Mouse (Mus musculus) spleen, embryonic (tissue): Measurements from ENCODE around the gene Cryzl1.

Source experiments
- CTCF ChIA-PET: fragments of 350-600 bp; sonication (Branson Sonifier 250); formaldehyde crosslinking; loops from one replicate; lab custom pipeline; 2022; lab: Charles Lee

Gene Cryzl1

DNA sequence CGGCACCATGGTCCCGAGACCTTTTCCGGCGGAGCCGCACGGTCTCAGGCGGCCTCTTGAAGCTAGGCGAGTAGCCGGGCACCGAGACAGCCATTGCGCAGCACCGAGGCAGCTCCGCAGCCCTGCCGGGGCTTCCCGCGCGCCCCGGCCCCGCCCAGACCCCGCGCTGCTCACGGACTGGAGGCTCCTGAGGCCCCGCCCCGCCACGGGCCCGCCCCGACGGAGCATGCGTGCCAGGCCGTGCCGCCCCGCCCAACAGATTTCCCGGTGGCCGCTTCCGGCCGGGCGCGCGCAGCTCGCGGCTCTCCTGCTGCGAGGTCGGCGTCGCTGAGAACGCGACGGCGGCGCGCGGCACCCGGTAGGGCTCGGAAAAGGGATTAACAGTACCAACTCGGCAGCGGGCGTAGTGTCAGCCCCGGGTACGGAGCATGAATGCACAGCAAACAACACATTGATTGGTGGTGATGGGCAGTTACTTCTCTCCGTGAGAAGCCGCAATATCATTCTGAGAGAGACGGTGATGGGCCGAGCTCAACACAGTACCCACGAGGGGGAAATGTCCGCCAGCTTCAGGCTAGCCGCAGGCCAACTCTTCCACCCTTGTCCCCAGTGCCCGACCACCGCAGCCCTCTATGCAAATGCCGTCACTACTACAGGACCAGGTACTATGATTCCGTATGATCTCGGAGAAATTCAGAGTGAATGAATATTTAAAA is 40.0 kb downstream of the Cryzl1 start, which contains the start of gene Donson:
Gene Donson (minus strand): TSS at position 152 of the 716 bp plus-strand sequence.
- CTCF ChIA-PET, result interaction anchor here (0.6 kb wide), 1 partner anchor 44 kb away, joined by 6 read pairs; no protein-coding TSS in a partner anchor

DNA sequence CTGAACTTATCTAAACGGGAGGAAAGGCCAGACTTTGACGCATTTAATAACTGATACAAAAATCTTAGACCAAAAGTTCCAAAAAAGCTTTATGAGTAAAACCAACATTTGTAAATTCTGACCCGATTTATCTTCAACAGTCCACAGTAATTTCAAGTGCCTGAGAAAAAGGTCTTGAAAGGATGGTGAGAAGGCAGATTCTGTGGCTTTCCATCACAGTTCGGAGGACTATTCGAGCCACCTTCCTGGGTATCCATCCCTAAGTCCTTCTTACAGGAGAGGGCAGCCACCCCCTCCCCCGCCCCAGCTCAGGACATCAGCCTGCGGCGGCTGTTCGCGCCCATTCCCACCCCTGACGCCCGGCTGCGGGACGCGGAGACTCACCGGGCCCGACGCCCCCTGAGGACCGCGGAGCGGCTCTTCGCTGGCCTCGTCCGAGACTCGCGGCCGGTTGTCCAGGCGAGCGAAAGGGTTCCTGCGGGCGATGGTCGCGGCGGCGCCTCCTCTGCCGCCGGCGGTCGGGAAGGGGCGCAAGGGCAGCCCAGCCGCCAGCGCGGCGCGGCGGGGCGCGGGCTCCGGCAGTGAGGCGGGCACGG is 40.7 kb downstream of the Cryzl1 start:
- CTCF ChIA-PET, result interaction anchor here (0.9 kb wide), 1 partner anchor 40 kb away, joined by 4 read pairs; no protein-coding TSS in a partner anchor

DNA sequence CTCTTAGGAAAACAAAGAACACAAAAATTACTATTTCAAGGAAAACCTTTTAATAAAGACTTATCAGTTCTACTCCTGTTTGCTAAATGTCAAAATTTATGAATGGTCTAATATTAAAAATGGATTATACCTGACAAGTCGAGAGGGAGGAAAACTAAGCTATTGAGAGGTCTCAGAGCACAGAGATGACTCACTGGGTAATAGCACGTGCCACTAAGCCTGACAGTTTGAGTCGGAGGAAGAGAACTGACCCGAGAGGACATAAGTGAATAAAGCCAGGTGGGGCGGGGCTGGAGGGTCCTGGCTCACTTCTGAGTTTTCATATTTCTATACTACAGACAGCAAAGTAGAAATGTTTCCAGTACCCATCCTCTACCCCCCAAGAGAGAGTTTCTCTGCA is 42.4 kb downstream of the Cryzl1 start:
- CTCF ChIA-PET, result no interaction called here

DNA sequence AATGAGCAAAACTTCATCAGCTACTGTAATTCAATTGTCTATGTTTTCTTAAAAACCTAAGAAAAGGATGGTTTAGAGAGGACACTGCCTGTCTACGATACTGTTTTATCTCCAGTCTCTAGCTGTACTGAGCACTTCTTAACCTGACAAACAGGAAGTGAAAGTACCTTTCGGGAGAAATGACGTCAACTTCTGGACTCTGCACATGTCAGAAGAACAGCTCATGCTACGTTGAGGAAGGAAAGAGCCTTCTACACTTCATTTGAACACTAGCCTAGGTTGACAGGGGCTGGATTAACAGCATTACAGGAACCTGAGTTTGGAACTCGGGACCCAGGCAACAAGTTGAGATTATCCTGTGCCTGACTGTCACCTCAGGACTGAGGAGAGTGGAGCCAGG is 43.2 kb downstream of the Cryzl1 start:
- CTCF ChIA-PET, result interaction anchor here (1.5 kb wide), 1 partner anchor 9 kb away, joined by 3 read pairs; no protein-coding TSS in a partner anchor

DNA sequence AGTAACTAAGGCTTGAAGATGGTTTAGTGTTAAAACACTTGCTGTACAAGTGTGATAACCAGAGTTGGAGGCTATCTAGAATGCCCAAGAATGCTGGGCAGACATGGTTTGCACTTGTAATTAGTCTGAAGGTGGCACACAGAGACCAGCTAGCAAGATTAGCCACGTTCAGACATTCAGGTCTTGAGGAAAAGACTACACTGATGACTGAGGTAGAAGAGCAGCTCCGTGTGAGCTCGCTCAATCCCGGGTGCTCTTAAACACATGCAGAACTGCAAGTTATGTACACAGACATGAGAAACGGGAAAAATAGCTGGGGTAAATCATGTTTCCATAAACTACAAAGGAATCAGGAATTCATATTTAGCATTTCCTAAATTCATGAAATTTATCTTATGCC is 48.1 kb downstream of the Cryzl1 start:
- CTCF ChIA-PET, result no interaction called here

DNA sequence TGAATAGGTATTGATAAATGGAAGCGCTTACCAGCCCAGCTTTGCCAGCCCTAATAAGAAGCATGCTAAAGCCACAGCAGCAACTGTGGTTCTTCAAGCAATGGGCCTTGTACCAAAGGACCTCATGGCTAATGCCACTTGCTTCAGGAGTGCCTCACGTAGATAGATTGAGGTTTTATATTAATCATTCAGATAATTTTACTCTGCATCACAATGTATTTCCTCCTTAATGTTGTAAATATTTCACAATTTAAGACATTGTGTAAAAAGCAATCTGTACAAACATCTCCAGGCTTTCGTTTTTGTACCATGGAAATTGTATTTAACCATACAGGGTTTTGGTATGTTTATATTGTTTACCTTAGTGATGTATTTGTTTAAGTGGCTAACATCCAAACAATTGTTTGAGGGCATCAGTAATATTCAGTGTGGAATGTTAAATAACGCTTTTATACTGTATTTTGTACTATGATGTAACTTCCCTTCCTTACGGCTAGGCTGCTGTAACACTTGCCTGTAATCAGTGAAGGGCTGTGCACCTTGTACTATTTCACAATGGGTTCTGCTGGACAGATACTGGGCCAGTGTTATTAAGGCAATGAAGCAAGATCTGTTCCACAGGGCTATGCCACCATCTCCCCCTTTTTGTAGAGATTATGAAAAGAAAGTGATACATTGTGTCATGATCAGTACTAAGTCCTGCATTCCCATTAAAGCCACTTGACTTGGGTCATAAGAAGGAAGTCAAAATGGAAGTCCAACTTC is 50.4 kb downstream of the Cryzl1 start:
- CTCF ChIA-PET, result no interaction called here

DNA sequence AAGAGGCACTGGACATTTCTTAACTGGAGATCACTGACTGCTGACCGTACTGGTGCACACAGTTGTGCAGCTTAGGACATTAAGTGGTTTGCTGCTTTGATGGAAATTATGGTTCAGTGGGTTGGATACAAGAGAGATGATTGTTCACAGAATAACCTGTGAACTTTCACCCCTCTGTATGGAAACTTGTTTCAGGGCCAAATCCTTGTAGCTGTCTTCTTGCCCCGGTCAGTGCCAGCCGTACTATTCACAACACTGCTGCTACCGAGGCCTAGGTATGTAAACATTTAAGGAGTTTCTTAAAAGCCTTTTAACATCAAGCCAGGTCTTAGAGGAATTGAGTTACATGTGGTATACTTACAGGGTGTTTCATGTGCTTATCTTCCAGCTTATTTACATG is 54.3 kb downstream of the Cryzl1 start:
- CTCF ChIA-PET, result no interaction called here

DNA sequence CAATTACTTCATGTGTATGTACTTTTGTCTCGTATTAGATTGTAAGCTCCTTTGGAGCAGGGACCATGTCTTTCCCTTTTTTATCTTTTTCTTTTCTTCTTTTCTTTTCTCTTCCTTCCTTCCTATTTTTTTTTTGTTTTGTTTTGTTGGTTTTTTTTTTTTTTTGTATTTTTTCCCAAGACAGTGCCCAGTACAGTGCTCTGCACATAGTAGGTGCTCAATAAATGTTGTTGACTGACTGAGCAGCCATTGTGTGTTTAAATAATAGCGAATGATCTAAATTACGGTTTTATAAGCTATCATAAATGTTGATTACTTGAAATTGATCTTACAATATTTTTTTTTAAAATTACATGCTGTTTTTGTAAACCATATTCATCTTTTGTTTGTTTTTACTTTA is 65.0 kb downstream of the Cryzl1 start:
- CTCF ChIA-PET, result no interaction called here

DNA sequence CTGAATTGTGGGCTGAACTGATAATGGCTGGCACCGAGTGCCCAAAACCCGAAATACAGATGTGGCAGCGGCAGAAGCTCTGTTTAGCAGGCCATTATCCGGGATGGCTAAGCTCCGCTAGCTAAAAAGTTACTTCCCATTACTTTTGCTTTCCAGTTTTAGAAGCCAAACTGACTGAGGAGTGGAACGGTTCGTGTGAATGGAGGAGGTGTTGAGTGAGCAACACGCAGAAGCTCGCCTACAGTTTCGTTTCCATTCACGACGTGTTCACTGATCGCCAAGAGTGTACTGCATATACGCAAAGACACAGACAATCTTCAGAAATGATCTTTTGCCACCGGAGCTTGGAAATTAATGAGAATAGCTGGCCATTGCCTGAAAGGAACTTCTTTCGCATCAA is 66.4 kb downstream of the Cryzl1 start:
- CTCF ChIA-PET, result interaction anchor here (0.6 kb wide), 1 partner anchor 300 kb away, joined by 3 read pairs; no protein-coding TSS in a partner anchor

DNA sequence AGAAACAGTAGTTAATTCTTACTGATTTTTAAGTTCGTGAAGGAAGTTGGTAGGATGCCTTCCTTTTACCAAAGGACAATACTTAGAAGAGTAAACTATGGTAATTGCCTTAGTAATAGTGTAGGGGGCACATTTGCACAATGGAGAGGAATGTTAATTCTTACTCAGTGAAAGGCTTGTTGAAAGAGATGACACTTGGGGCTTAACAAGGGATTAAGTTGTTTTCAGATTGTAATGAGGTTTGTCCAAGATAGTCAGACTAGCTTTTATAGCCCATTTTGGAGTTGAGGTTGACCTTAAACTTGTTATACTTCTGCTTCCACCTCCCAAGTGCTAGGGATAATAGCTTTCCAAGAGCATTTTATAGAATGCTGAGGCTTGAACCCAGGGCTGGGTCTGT is 67.4 kb downstream of the Cryzl1 start:
- CTCF ChIA-PET, result no interaction called here

DNA sequence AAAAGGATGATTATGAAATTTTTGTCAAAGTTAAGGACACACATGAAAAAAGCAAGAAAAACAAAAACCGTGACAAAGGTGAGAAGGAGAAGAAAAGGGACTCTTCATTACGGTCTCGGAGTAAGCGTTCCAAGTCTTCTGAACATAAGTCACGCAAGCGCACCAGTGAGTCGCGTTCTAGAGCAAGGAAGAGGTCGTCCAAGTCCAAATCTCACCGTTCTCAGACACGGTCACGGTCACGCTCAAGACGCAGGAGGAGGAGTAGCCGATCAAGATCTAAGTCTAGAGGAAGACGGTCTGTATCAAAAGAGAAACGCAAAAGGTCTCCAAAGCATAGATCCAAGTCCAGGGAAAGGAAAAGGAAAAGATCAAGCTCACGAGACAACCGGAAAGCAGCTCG is 69.0 kb downstream of the Cryzl1 start:
- CTCF ChIA-PET, result no interaction called here

DNA sequence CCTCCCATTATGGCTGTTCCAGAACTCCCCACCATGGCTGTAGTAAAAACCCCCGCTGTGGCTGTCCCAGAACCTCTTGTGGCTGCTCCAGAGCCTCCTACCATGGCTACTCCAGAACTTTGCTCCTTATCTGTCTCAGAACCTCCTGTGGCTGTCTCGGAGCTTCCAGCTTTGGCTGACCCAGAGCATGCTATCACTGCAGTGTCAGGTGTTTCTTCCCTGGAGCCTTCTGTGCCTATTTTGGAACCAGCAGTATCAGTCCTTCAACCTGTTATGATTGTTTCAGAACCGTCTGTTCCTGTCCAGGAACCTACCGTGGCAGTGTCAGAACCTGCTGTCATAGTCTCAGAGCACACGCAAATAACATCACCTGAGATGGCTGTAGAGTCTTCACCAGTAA is 70.3 kb downstream of the Cryzl1 start:
- CTCF ChIA-PET, result no interaction called here

DNA sequence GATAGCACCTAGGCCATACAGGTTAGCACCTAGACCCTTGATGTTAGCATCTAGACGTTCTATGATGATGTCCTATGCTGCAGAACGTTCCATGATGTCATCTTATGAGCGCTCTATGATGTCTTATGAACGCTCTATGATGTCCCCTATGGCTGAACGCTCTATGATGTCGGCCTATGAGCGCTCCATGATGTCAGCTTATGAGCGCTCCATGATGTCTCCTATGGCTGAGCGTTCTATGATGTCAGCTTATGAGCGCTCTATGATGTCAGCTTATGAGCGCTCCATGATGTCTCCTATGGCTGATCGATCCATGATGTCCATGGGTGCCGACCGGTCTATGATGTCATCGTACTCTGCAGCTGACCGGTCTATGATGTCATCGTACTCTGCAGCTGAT is 71.5 kb downstream of the Cryzl1 start:
- CTCF ChIA-PET, result no interaction called here

DNA sequence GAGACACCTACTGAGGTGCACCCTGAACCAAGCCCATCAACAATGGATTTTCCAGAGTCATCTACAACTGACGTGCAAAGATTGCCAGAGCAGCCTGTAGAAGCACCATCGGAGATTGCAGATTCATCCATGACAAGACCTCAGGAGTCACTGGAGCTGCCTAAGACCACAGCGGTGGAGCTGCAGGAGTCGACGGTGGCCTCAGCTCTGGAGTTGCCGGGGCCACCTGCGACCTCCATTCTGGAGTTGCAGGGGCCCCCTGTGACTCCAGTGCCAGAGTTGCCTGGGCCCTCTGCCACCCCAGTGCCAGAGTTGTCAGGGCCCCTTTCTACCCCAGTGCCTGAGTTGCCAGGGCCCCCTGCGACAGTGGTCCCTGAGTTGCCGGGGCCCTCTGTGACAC is 73.5 kb downstream of the Cryzl1 start:
- CTCF ChIA-PET, result no interaction called here

DNA sequence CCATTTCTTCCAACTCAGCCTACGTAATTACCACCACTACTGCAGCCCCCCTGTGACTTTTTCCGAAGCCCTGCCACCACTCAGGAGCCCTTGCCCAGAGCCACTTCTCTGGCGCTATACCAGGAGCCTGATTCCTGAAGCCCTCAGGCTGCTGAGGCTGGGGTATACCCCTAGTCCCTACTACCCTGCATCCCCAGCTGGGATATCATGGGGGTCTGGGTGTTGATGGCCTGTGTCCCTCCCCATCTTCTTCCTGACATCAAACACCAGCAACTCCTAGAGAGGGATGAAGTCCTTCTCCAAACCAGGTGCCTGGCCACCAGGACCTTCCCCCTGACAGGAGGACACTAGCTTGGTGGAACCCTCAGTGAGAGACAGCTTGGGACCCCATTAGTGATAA is 76.6 kb downstream of the Cryzl1 start:
- CTCF ChIA-PET, result no interaction called here

DNA sequence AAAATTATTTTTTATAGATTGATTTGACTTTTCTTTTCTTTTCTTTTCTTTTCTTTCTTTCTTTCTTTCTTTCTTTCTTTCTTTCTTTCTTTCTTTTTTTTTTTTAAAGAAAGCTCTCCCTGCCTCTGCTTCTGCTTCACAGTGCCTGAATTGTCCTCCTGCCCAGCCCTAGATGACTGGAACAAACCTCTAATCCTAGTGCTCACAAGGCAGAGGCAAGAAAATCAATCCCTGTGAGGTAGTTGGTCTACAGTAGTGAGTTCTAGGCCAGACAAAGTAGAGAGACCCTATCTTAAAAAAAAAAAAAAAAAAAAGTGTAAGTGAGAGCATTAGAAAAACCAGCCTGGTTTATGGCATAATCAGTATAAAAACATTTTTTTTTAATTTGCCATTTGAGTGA is 79.0 kb downstream of the Cryzl1 start:
- CTCF ChIA-PET, result interaction anchor here (0.9 kb wide), 1 partner anchor 152 kb away, joined by 3 read pairs; no protein-coding TSS in a partner anchor

DNA sequence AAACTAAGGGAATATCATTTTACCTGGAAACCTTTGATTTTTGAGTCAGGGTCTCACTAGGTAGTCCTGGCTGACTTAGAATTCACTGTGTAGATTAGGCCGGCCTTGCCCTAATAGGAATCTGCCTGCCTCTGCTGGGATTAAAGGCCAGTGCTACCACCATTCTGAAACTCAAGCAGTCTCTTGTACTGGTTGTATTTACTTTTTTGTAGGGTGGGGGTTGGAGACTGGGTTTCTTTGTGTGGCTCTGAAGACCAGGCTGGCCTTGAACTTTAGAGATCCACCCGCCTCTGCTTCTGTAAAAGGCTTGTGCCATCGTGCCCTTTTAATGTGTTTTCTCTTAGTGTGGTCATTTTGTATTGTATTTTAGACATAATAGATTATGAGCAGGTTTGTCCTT is 79.5 kb downstream of the Cryzl1 start:
- CTCF ChIA-PET, result interaction anchor here (0.6 to 0.9 kb wide), 2 partner anchors 36 to 151 kb away, joined by 3 to 4 read pairs; no protein-coding TSS in a partner anchor

DNA sequence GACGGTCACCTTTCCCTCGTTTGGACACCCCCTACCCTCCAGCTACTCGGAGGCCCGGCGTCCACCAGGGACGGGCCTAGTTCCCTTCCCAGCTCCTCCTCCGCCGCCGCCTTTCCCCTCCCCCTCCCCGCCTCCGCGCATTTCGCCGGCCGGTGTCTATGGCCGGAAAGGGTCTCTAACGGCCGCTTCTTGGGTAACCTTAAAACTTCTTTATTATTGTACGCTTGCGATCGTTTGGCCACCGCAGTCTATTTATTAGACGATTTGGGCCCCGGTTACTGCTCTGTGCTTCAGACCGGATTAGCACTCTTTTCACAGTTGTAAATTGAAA is 80.6 kb downstream of the Cryzl1 start:
- CTCF ChIA-PET, result interaction anchor here (0.7 to 0.9 kb wide), 2 partner anchors 35 to 40 kb away, joined by 4 read pairs; no protein-coding TSS in a partner anchor

DNA sequence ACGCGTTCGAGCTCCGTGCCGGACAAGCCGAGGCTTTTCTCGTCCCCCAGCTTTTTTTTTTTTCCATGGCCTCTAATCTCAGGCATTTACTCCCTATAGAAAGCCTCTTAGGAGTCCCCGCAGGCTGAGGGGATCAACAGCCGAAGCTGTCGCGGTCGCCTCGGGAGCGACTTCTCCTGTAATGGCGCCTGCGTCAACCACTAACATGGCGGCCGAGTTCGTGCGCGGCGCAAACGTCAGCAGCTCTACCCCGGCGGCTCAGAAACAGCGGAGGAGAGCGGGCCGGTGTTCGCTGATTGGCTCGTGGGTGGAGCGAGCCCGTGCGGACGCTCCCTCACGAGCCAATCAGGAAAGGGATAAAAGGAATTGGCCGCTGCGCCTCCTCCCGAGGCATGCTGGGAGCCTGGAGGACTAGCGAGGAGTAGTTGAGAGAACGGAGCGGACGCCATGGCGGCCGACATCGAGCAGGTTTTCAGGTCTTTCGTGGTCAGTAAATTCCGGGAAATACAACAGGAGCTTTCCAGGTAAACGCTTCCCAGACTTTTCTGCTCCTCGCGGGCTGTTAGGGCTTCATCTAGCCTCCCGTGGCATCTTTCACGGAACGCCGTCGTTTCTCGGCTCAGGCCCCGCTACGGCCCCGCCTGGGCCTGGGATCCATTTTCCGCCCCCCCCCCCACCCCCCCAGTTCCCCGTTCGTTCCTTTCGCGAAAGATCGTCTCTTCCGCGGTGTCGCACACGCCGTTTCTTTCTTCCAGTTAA is 81.1 kb downstream of the Cryzl1 start, which contains the start of gene Son:
Gene Son (plus strand): TSS at position 46 of the 759 bp plus-strand sequence.
- CTCF ChIA-PET, result interaction anchor here (0.7 to 0.9 kb wide), 3 partner anchors 36 to 231 kb away, joined by 4 to 8 read pairs (median 4); no protein-coding TSS in a partner anchor

DNA sequence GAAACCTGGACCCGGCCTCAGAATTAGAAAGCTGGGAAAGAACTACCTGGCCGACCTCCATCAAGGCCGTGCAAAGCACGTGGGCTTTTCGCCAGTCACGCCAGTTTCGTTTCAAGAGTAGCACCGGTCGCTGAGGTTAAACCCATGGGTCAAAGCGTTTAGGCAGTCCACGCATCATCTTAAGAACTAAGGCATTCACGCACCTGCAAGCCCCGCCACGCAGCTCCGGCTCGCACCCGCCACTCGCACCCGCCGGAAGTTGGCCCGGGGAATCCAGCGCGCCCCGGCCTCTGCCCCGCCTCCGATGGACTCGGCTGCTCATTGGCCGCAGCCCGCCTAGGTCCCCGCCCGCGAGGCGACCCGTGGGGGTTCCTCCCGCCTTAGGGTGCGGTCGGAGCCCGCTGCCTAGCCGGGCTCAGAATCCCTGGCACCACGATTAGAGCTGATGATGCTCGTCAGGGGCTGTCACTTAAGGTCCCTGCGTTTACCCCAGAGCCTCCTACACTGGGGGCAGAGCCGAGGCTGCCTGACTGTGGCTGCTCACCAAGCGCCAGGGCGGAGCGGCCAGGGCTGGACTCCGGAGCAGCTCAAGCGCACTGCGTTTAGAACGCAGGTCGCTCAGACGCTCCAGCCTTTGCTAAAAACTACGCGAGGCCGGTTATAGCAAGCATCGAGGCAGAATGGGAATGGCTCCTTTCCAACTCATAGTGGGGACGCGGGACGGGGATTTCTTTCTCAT is 81.9 kb downstream of the Cryzl1 start, which contains the start of gene Gart:
Gene Gart (minus strand): TSS at position 272 of the 739 bp plus-strand sequence.
- CTCF ChIA-PET, result interaction anchor here (0.6 kb wide), 1 partner anchor 11 kb away, joined by 3 read pairs; no protein-coding TSS in a partner anchor
